Mouse (Mus musculus) heart, embryonic 16.5 days (tissue): ENCODE data around the gene Arid3c. TPM values are rescaled to one million over a fixed set of nuclear protein-coding genes. Genes with fewer than 3 reads are reported as not detected.
"Not testable (repeated sequence)": the region's sequence is repeated elsewhere in the genome, so short reads cannot be mapped to it uniquely, and the experiment has no call there.

Experiments used
- ATAC-seq: fragments of 200-750 bp; cut with Nextera tagmentation; replicated peaks from 2 replicates; pipeline ENCODE4 v1.8.0; 2017; ENCODE audit warnings: moderate number of reproducible peaks; ENCODE audit not compliant: insufficient read depth, low FRiP score; ENCODE audit errors: extremely low read depth
- H3K27ac ChIP-seq: fragments of 300-500 bp; sonication (generic); 2 replicates; pipeline ENCODE4 v1.5.1; 2014; ENCODE audit warnings: mild to moderate bottlenecking, low read length, control low read depth, moderate library complexity
- H3K27me3 ChIP-seq: fragments of 300-500 bp; sonication (generic); 2 replicates; pipeline ENCODE4 v1.6.1; 2014; ENCODE audit warnings: low read length, mixed read lengths; ENCODE audit not compliant: control insufficient read depth, insufficient read depth
- H3K36me3 ChIP-seq: fragments of 300-500 bp; sonication (generic); 2 replicates; pipeline ENCODE4 v1.6.1; 2014; ENCODE audit not compliant: control insufficient read depth, insufficient read depth
- H3K4me1 ChIP-seq: fragments of 300-500 bp; sonication (generic); 2 replicates; pipeline ENCODE4 v1.6.1; 2014; ENCODE audit warnings: low read length, mixed read lengths; ENCODE audit not compliant: control insufficient read depth, insufficient read depth
- H3K4me2 ChIP-seq: fragments of 300-500 bp; sonication (generic); 2 replicates; pipeline ENCODE4 v1.6.1; 2014; ENCODE audit warnings: low read depth, mild to moderate bottlenecking, control low read depth, low read length
- H3K4me3 ChIP-seq: fragments of 300-500 bp; sonication (generic); 2 replicates; pipeline ENCODE4 v1.5.1; 2014; ENCODE audit warnings: mild to moderate bottlenecking, control low read depth, low read length
- H3K9ac ChIP-seq: fragments of 300-500 bp; sonication (generic); 2 replicates; pipeline ENCODE4 v1.6.1; 2014; ENCODE audit warnings: low read length, control low read depth
- H3K9me3 ChIP-seq: fragments of 300-500 bp; sonication (generic); replicated peaks from 2 replicates; pipeline ENCODE4 v1.6.1; 2016; ENCODE audit warnings: low read length; ENCODE audit not compliant: control insufficient read depth
- WGBS: fragments of 180-500 bp; shearing (Covaris S2); extraction: QIAGEN DNeasy Blood & Tissue Kit; methylation state at CpG from one replicate; pipeline ENCODE4 v1.1.7; 2014; 5-methylcytosine and 5-hydroxymethylcytosine counted together
- polyA plus RNA-seq: library from polyadenylated mRNA; unstranded; fragments of >200 nt; fragmentation: Nextera tagmentation; extraction: Ambion mirVana; gene quantifications from 2 replicates; pipeline ENCODE4 v1.2.1, GENCODE M21; 2015

Gene Arid3c
- polyA plus RNA-seq, 1 experiment from 2014 or later, result not detected

- WGBS, result 11% methylated on average over 5 of the region's 5 CpGs
- ATAC-seq, result no peak
- Histone ChIP-seq H3K27ac (no peak overlapping the region), H3K36me3 (no peaks in the 10 kb centered on the region), H3K27me3 (peaks cover 3% of the 10 kb centered on the region; the same call in 1 of the 2 replicates), H3K9me3 (no peaks in the 10 kb centered on the region), H3K9ac (no peak overlapping the region), H3K4me3 (no peak overlapping the region), H3K4me1 (peaks cover 13% of the 10 kb centered on the region), H3K4me2 (no peak overlapping the region)
These were observed 26.3 kb downstream of the Arid3c start for GRCm38 (mm10) chr4:41704651-41705050.

DNA sequence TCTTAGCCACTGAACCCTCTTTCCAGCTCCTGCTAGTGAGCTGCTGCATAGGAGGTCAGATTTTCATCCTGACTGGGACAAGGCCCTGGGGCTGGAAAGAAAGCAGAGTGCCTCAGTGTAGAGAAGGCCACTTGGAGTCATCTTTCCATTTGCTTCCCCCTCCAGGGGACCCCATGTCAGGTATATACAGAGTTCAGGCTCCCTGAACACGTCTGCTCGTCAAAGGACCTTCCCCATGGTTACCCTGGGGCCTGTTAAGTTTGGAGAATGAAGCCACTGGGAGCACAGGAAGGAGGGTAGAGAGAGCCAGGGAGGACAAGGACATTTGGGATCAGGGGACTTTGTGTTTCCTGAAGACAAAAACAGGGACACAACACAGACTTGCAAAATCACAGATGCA, 28.7 kb downstream of the Arid3c start:
- H3K4me1 ChIP-seq, result peaks cover 11% of the 10 kb centered on the region
- H3K27me3 ChIP-seq, H3K27ac ChIP-seq, ATAC-seq, H3K9ac ChIP-seq, H3K4me2 ChIP-seq, H3K36me3 ChIP-seq, H3K4me3 ChIP-seq, H3K9me3 ChIP-seq: not testable (repeated sequence)
- WGBS, result 71% methylated on average over 2 of the region's 2 CpGs

GRCm38 (mm10) chr4:41700224-41700623, 30.7 kb downstream of the Arid3c start:
- H3K4me1 ChIP-seq, H3K36me3 ChIP-seq, ATAC-seq, H3K27me3 ChIP-seq, H3K9ac ChIP-seq, H3K9me3 ChIP-seq, H3K27ac ChIP-seq, H3K4me3 ChIP-seq, H3K4me2 ChIP-seq: not testable (repeated sequence)
- WGBS, result 70% methylated on average over 1 of the region's 8 CpGs

DNA sequence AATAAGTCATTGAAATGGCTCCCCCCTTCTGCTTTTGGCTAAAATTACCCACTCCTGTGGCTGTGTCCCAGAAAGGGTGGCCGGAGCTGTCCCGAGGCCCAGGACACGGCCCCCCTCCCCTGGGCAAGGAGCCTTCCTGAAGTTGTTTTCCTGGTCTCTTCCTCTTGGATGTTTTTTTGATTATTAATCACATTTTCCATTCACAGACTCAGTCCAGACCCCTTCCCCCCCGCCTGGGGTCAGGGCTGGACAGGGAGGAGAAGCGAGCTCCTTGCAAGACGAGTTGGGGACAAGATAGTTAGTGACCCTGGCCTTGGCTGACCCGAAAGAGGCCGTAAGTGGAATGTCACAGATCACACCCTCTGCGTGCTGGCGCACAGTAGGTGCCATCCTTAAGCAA, 31.2 kb downstream of the Arid3c start, which contains the start of gene Il11ra1:
TSS of gene Il11ra1 (plus strand) at position 207 of the 400 bp plus-strand sequence.
- H3K4me2 ChIP-seq, H3K4me1 ChIP-seq: not testable (repeated sequence)
- WGBS, result 62% methylated on average over 8 of the region's 10 CpGs

DNA sequence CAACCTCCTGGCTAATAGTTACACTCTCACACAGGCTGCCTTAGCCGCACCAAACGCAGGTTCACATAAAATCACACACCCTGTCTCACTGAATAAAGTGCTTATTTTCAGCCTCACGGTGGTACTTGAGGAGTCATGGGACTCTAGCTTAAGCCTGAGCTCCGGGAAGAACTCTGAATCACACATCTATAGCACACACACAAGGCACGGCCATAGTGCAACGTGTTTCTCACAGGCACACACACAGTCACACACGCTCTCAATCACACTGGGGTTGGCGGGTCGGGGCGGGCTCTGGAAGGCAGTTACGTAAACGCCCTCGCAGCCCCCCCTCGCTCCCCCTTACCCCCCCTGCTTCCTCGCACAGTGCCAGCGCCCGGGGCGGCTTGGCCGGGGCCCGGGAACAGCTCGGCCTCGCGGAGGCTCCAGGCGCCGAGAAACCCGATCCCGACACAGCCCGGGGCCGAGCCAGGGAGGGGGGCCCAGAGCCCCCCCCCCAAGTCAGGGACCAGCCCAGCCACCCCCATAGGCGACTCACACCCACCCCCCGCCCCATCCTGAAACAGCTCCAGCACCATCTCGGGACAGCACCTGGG, 32.4 kb downstream of the Arid3c start:
- not testable (repeated sequence) for H3K4me1 ChIP-seq, ATAC-seq, H3K9me3 ChIP-seq, H3K4me2 ChIP-seq, H3K9ac ChIP-seq, H3K4me3 ChIP-seq, H3K27ac ChIP-seq, H3K36me3 ChIP-seq, H3K27me3 ChIP-seq
- 14% methylated on average over 24 of the region's 32 CpGs for WGBS

More for the DNA sequence above, 31.2 kb downstream of the Arid3c start, which contains the start of gene Il11ra1:
- not testable (repeated sequence) for H3K4me3 ChIP-seq, ATAC-seq, H3K27ac ChIP-seq, H3K27me3 ChIP-seq, H3K36me3 ChIP-seq, H3K9me3 ChIP-seq, H3K9ac ChIP-seq

- peak within 1 kb of the TSS; percentile 43; the same call in 1 of the 2 replicates for H3K4me2 ChIP-seq
- H3K4me3 ChIP-seq, result not testable (repeated sequence)
These were observed 33.8 kb downstream of the Arid3c start, which contains the start of gene Cntfr for GRCm38 (mm10) chr4:41696930-41697841. TSS of gene Cntfr (minus strand) at chr4:41697089.

GRCm38 (mm10) chr4:41696452-41696851, 34.5 kb downstream of the Arid3c start:
- not testable (repeated sequence) for H3K9ac ChIP-seq, H3K9me3 ChIP-seq, H3K4me2 ChIP-seq, H3K27me3 ChIP-seq, H3K27ac ChIP-seq, H3K4me1 ChIP-seq, ATAC-seq, H3K4me3 ChIP-seq, H3K36me3 ChIP-seq
- 9% methylated on average over 12 of the region's 15 CpGs for WGBS

More at GRCm38 (mm10) chr4:41696930-41697841, 33.8 kb downstream of the Arid3c start, which contains the start of gene Cntfr:
- H3K27ac ChIP-seq, ATAC-seq, H3K27me3 ChIP-seq, H3K4me1 ChIP-seq, H3K9ac ChIP-seq, H3K9me3 ChIP-seq, H3K36me3 ChIP-seq: not testable (repeated sequence)
- 12% methylated on average over 29 of the region's 40 CpGs for WGBS

GRCm38 (mm10) chr4:41695800-41696199, 35.1 kb downstream of the Arid3c start:
- Histone ChIP-seq H3K4me2 (peak overlapping the region; percentile 23; the same call in 1 of the 2 replicates), H3K4me3 (peak overlapping the region; percentile 22; the same call in 1 of the 2 replicates)
- H3K27me3 ChIP-seq, H3K4me1 ChIP-seq, ATAC-seq, H3K9me3 ChIP-seq, H3K36me3 ChIP-seq, H3K27ac ChIP-seq, H3K9ac ChIP-seq: not testable (repeated sequence)
- WGBS, result 5% methylated on average over 14 of the region's 38 CpGs

- not testable (repeated sequence) for H3K36me3 ChIP-seq, H3K4me2 ChIP-seq, ATAC-seq, H3K9me3 ChIP-seq, H3K27me3 ChIP-seq, H3K4me1 ChIP-seq, H3K9ac ChIP-seq, H3K27ac ChIP-seq, H3K4me3 ChIP-seq
- 23% methylated on average over 4 of the region's 4 CpGs for WGBS
These were observed 37.4 kb downstream of the Arid3c start for GRCm38 (mm10) chr4:41693511-41693910.
